Mouse (Mus musculus): ENCODE measurements at regions not wholly inside any gene's neighbourhood (a gene's known extent, or its start where the extent isn't known, plus 50 kb on each side); places are given as distances from the start of the nearest gene placed in this dataset.

- no peaks in the 10 kb centered on the region for H3K36me3 ChIP-seq (ENCODE audit: insufficient read depth, low read length)
- no peaks in the 10 kb centered on the region; the same call in 1 of the 2 replicates for H3K9me3 ChIP-seq (ENCODE audit: low read length)
- TF ChIP-seq POU5F1 (IDR thresholded peaks at IDR 0.05; ENCODE audit: borderline replicate concordance, low read length) (no peak), CTCF (conservative IDR thresholded peaks at IDR 0.05; ENCODE audit: low read length) (no peak), NANOG (IDR thresholded peaks at IDR 0.05; ENCODE audit: borderline replicate concordance, low read length) (no peak)
- H3K27me3 ChIP-seq (ENCODE audit: insufficient read depth, low read length): no peaks in the 10 kb centered on the region
- H3K4me3 ChIP-seq (replicated peaks; ENCODE audit: low read length): no peak overlapping the region
- H3K4me1 ChIP-seq (replicated peaks; ENCODE audit: low read depth, low read length): no peaks in the 10 kb centered on the region
Measured at GRCm38 (mm10) chr4:70012220-70012580, 398.0 kb downstream of the Cdk5rap2 start.

- no peaks in the 10 kb centered on the region for H3K27me3 ChIP-seq (ENCODE audit: insufficient read depth, low read length)
- no peak overlapping the region for H3K4me3 ChIP-seq (replicated peaks; ENCODE audit: low read length)
- no peaks in the 10 kb centered on the region for H3K4me1 ChIP-seq (replicated peaks; ENCODE audit: low read depth, low read length)
- TF ChIP-seq NANOG (IDR thresholded peaks at IDR 0.05; ENCODE audit: borderline replicate concordance, low read length) (no peak), CTCF (conservative IDR thresholded peaks at IDR 0.05; ENCODE audit: low read length) (no peak)
- H3K36me3 ChIP-seq (ENCODE audit: insufficient read depth, low read length): no peaks in the 10 kb centered on the region
- no peaks in the 10 kb centered on the region for H3K9me3 ChIP-seq (ENCODE audit: low read length)
Measured at GRCm38 (mm10) chr4:70011491-70012219, 398.6 kb downstream of the Cdk5rap2 start.

GRCm38 (mm10) chr4:70010466-70010865 lies 399.8 kb downstream of the Cdk5rap2 start:
- Histone ChIP-seq H3K4me3 (replicated peaks; ENCODE audit: low read length) (no peak overlapping the region), H3K9me3 (ENCODE audit: low read length) (no peaks in the 10 kb centered on the region), H3K4me1 (replicated peaks; ENCODE audit: low read depth, low read length) (no peaks in the 10 kb centered on the region), H3K27me3 (ENCODE audit: insufficient read depth, low read length) (no peaks in the 10 kb centered on the region), H3K36me3 (ENCODE audit: insufficient read depth, low read length) (no peaks in the 10 kb centered on the region)
- TF ChIP-seq CTCF (conservative IDR thresholded peaks at IDR 0.05; ENCODE audit: low read length) (no peak), NANOG (IDR thresholded peaks at IDR 0.05; ENCODE audit: borderline replicate concordance, low read length) (no peak), POU5F1 (IDR thresholded peaks at IDR 0.05; ENCODE audit: borderline replicate concordance, low read length) (no peak)

GRCm38 (mm10) chr4:70004966-70005365 lies 405.3 kb downstream of the Cdk5rap2 start:
- Histone ChIP-seq H3K36me3 (ENCODE audit: insufficient read depth, low read length) (no peaks in the 10 kb centered on the region), H3K4me1 (replicated peaks; ENCODE audit: low read depth, low read length) (no peaks in the 10 kb centered on the region), H3K4me3 (replicated peaks; ENCODE audit: low read length) (no peak overlapping the region), H3K9me3 (ENCODE audit: low read length) (0 out of 2 replicates have a peak, but pooled peaks cover 2% of the 10 kb centered on the region), H3K27me3 (ENCODE audit: insufficient read depth, low read length) (no peaks in the 10 kb centered on the region)
- TF ChIP-seq CTCF (conservative IDR thresholded peaks at IDR 0.05; ENCODE audit: low read length): no peak
- TF ChIP-seq NANOG (IDR thresholded peaks at IDR 0.05; ENCODE audit: borderline replicate concordance, low read length): no peak
- TF ChIP-seq POU5F1 (IDR thresholded peaks at IDR 0.05; ENCODE audit: borderline replicate concordance, low read length): no peak

DNA sequence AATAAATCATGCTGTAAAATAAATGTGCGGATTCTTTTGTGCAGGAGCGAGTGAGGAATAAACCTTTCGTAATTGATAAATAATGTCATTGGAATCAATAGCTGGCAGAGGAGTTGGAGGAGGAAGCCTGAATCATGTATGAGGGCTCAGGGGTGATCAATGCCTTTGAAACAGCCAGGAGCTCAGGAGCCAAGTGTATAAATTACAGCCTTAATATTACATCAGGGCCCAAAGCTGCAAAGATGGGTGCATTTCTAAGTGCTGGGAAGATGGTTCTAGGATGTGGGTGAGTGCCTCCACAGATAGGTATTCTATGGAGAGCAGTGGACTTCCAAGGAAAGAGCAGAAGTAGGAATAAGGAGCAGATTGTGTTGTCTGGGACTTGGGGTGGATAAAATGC lies 417.0 kb downstream of the Cdk5rap2 start:
- Histone ChIP-seq H3K4me3 (replicated peaks; ENCODE audit: low read length) (no peak overlapping the region), H3K36me3 (ENCODE audit: insufficient read depth, low read length) (no peaks in the 10 kb centered on the region), H3K9me3 (ENCODE audit: low read length) (no peaks in the 10 kb centered on the region), H3K27me3 (ENCODE audit: insufficient read depth, low read length) (no peaks in the 10 kb centered on the region), H3K4me1 (replicated peaks; ENCODE audit: low read depth, low read length) (no peaks in the 10 kb centered on the region)
- TF ChIP-seq NANOG (IDR thresholded peaks at IDR 0.05; ENCODE audit: borderline replicate concordance, low read length) (no peak), CTCF (conservative IDR thresholded peaks at IDR 0.05; ENCODE audit: low read length) (no peak), POU5F1 (IDR thresholded peaks at IDR 0.05; ENCODE audit: borderline replicate concordance, low read length) (no peak)

- Histone ChIP-seq H3K4me1 (replicated peaks; ENCODE audit: low read depth, low read length) (peaks cover 14% of the 10 kb centered on the region), H3K4me3 (replicated peaks; ENCODE audit: low read length) (no peak overlapping the region), H3K36me3 (ENCODE audit: insufficient read depth, low read length) (no peaks in the 10 kb centered on the region), H3K9me3 (ENCODE audit: low read length) (no peaks in the 10 kb centered on the region), H3K27me3 (ENCODE audit: insufficient read depth, low read length) (0 out of 2 replicates have a peak, but pooled peaks cover 5% of the 10 kb centered on the region)
- no peak for TF ChIP-seq CTCF (conservative IDR thresholded peaks at IDR 0.05; ENCODE audit: low read length)
- no peak for TF ChIP-seq NANOG (IDR thresholded peaks at IDR 0.05; ENCODE audit: borderline replicate concordance, low read length)
- no peak for TF ChIP-seq POU5F1 (IDR thresholded peaks at IDR 0.05; ENCODE audit: borderline replicate concordance, low read length)
Measured at GRCm38 (mm10) chr4:69974208-69974607, 436.0 kb downstream of the Cdk5rap2 start.

DNA sequence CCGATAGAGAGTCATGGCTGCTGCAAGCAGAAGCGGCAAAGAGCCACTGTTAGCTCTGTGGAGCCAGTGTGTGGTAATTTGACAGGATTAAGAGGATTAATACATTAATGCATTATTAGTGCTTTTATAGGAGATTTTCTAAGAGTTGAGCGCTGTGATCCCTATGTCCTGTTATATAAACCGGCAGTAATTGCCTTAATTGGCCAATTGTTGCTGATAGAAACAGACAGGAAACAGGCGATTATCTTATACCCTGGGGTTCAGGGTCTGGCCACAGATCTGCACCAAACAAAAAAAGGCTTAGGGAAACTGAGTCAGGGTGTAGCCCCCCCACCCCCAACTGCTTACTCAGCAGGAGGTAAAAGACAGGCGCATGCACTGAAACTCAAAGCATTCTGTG lies 436.7 kb downstream of the Cdk5rap2 start:
- Histone ChIP-seq H3K27me3 (ENCODE audit: insufficient read depth, low read length) (0 out of 2 replicates have a peak, but pooled peaks cover 5% of the 10 kb centered on the region), H3K4me3 (replicated peaks; ENCODE audit: low read length) (no peak overlapping the region), H3K9me3 (ENCODE audit: low read length) (no peaks in the 10 kb centered on the region), H3K36me3 (ENCODE audit: insufficient read depth, low read length) (no peaks in the 10 kb centered on the region), H3K4me1 (replicated peaks; ENCODE audit: low read depth, low read length) (peaks cover 14% of the 10 kb centered on the region)
- no peak for TF ChIP-seq NANOG (IDR thresholded peaks at IDR 0.05; ENCODE audit: borderline replicate concordance, low read length)
- no peak for TF ChIP-seq CTCF (conservative IDR thresholded peaks at IDR 0.05; ENCODE audit: low read length)
- TF ChIP-seq POU5F1 (IDR thresholded peaks at IDR 0.05; ENCODE audit: borderline replicate concordance, low read length): no peak

DNA sequence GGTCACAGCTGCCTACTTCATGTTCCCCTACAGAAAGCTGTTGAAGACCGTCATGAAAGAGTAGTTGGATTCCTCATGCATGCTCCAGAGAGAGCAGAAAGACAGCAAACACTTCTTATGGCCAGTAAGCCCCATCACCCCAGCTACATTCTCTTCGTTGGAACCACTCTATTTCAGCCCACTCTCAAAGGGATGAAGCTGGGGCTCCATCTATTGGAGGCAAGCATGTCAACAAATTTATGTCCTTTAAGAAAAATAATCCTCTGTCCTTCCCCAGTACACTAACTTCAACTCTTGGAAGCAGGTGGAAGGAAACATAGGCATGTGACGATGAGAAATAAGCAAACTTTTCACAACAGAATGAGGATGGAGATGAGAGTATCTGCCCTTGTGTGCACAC lies 438.5 kb downstream of the Cdk5rap2 start:
- Histone ChIP-seq H3K9me3 (ENCODE audit: low read length) (no peaks in the 10 kb centered on the region), H3K4me1 (replicated peaks; ENCODE audit: low read depth, low read length) (peaks cover 14% of the 10 kb centered on the region), H3K4me3 (replicated peaks; ENCODE audit: low read length) (no peak overlapping the region), H3K27me3 (ENCODE audit: insufficient read depth, low read length) (0 out of 2 replicates have a peak, but pooled peaks cover 5% of the 10 kb centered on the region), H3K36me3 (ENCODE audit: insufficient read depth, low read length) (no peaks in the 10 kb centered on the region)
- no peak for TF ChIP-seq CTCF (conservative IDR thresholded peaks at IDR 0.05; ENCODE audit: low read length)
- TF ChIP-seq NANOG (IDR thresholded peaks at IDR 0.05; ENCODE audit: borderline replicate concordance, low read length): no peak
- no peak for TF ChIP-seq POU5F1 (IDR thresholded peaks at IDR 0.05; ENCODE audit: borderline replicate concordance, low read length)

DNA sequence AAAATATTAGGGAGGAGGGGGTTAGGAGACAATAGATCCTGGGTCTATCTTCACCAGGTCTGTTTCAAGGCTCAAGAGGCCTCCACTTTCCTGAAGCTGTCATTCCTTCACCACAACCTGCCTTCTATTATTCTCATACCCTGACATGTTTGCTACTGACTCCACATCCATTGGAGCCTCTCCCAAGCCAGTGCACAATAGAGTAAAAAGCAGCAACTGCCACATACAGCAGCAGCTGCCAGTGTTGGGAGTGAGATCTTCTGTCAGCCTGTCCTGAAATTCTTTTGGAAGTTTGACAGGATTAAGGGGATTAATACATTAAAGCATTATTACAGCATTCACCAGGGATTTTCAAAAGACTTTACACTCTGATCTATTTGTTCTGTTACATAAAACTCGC lies 441.8 kb downstream of the Cdk5rap2 start:
- Histone ChIP-seq H3K9me3 (ENCODE audit: low read length) (no peaks in the 10 kb centered on the region), H3K4me1 (replicated peaks; ENCODE audit: low read depth, low read length) (peaks cover 4% of the 10 kb centered on the region), H3K27me3 (ENCODE audit: insufficient read depth, low read length) (0 out of 2 replicates have a peak, but pooled peaks cover 5% of the 10 kb centered on the region), H3K36me3 (ENCODE audit: insufficient read depth, low read length) (no peaks in the 10 kb centered on the region), H3K4me3 (replicated peaks; ENCODE audit: low read length) (no peak overlapping the region)
- no peak for TF ChIP-seq CTCF (conservative IDR thresholded peaks at IDR 0.05; ENCODE audit: low read length)
- no peak for TF ChIP-seq NANOG (IDR thresholded peaks at IDR 0.05; ENCODE audit: borderline replicate concordance, low read length)
- TF ChIP-seq POU5F1 (IDR thresholded peaks at IDR 0.05; ENCODE audit: borderline replicate concordance, low read length): no peak

Data from E14TG2a.4 (cell line).